Mouse (Mus musculus): Measurements from ENCODE around the gene Aknad1.

The Aknad1 gene

GRCm38 (mm10) chr3:108739045-108739708 is at the start of gene Aknad1:
Aknad1 (plus strand) TSS chr3:108739658.
- DNase-seq (ENCODE audit: low read depth): no peak

- no peak for DNase-seq (ENCODE audit: low read depth)
Observed at GRCm38 (mm10) chr3:108689979-108690378, 49.5 kb upstream of the Aknad1 start.

- no peak for DNase-seq (ENCODE audit: low read depth)
Observed at GRCm38 (mm10) chr3:108694321-108694720, 45.1 kb upstream of the Aknad1 start.

- no peak for DNase-seq (ENCODE audit: low read depth)
Observed at GRCm38 (mm10) chr3:108698662-108699061, 40.8 kb upstream of the Aknad1 start.

- DNase-seq (ENCODE audit: low read depth): no peak
Observed at GRCm38 (mm10) chr3:108699786-108700185, 39.7 kb upstream of the Aknad1 start.

- peak; percentile 56 for DNase-seq (ENCODE audit: low read depth)
Observed at GRCm38 (mm10) chr3:108701256-108701655, 38.2 kb upstream of the Aknad1 start.

- DNase-seq (ENCODE audit: low read depth): no peak
Observed at GRCm38 (mm10) chr3:108702789-108703188, 36.7 kb upstream of the Aknad1 start.

DNA sequence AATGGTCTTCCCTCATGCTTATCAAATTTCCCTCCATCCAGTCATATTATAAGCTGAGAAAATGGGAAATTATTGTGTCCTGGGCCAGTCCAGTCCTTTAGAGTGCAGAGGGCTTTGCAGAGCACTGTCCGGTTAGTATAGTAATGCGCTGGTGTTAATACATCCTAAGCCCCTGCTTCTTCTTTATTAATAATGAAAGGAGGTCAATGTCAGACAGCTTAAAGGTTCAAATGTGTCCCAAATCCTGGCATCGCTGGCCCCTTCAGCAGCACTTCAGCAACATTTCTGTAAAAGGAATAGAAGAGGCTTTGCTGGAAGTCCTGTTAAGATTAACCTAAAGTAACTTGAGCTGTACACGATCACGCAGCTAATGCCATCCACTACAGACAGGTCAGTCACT is 28.2 kb upstream of the Aknad1 start:
- DNase-seq (ENCODE audit: low read depth): no peak

DNA sequence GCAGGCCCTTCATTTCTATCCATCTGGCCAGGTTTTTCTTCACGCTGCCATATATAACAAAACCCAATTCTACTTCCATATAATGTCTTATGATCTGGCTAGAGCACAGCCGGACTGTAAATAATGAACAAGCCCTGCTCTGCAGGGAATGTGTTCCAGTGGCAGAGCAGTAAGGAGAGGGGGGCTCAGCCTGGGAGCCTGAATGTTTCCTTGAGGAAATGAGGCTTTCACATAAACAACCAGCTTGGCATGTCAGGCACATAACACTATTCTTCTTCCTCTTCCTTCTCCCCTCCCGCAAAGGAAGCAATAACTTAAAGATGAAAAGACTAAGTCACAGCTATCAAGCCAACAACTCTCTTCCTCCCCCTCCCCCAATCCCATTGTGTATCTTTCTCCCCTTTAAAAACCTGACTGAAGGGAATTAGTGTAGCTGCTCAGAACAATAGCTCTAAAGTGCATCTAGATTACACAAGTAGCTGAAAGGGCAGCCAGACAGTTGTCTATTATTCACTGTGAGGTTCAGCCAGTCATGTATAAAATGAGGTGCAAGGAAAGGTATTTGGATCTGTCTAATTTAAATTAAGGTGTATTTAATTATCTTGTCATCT is 26.3 kb upstream of the Aknad1 start:
- no peak for DNase-seq (ENCODE audit: low read depth)

- DNase-seq (ENCODE audit: low read depth): no peak
Observed at GRCm38 (mm10) chr3:108714837-108715236, 24.6 kb upstream of the Aknad1 start.

DNA sequence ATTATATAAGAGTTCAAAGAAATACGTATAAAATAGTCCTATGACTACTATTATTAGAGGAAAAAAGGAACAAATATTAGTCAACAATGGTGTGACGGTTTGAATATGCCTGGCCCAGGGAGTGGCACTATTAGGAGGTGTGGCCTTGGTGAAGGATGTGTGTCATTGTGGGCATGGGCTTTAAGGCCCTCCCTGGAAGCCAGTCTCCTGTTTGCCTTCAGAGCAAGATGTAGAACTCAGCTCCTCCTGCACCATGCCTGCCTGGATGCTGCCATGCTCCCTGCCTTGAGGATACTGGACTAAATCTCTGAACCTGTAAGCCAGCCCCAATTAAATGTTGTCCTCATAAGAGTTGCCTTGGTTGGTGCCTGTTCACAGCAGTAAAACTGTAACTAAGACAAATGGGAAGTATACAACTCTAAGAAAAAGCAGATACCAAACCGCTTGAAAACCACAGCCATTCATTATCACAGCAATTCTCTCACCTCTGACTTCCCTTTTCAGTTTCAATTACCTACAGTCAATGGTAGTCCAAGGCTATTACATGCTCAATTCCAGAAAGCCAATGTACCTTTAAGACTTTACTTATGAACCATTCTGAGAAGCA is 21.5 kb upstream of the Aknad1 start:
- DNase-seq (ENCODE audit: low read depth): peak; percentile 68

- DNase-seq (ENCODE audit: low read depth): no peak
Observed at GRCm38 (mm10) chr3:108719357-108719756, 20.1 kb upstream of the Aknad1 start.

DNA sequence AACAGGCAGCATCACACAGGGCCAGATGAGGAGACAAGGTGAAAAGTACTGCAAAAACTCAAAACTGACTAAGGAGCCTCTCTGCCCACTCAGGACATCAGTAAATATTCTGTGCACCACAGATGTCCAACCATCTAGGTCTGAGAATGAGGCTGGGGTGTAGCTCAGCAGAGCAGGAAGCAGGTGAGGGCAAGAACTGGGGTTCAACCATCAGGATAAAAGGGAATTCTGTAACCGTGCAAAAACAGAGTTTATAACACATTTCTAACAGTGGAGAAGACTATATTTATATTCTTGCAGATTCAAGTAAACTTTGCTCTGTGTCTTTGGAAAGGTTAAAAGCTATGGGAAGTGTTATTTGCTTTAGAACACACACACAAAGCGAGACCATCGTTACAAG is 19.7 kb upstream of the Aknad1 start:
- no peak for DNase-seq (ENCODE audit: low read depth)

GRCm38 (mm10) chr3:108721076-108721991 is 18.1 kb upstream of the Aknad1 start:
- peak; percentile 26 for DNase-seq (ENCODE audit: low read depth)

- DNase-seq (ENCODE audit: low read depth): peak; percentile 87
Observed at GRCm38 (mm10) chr3:108722036-108722872, 17.2 kb upstream of the Aknad1 start, which contains the start of gene Gpsm2. Gpsm2 (minus strand) TSS chr3:108722309.

- peak; percentile 24 for DNase-seq (ENCODE audit: low read depth)
Observed at GRCm38 (mm10) chr3:108726413-108726812, 13.0 kb upstream of the Aknad1 start.

DNA sequence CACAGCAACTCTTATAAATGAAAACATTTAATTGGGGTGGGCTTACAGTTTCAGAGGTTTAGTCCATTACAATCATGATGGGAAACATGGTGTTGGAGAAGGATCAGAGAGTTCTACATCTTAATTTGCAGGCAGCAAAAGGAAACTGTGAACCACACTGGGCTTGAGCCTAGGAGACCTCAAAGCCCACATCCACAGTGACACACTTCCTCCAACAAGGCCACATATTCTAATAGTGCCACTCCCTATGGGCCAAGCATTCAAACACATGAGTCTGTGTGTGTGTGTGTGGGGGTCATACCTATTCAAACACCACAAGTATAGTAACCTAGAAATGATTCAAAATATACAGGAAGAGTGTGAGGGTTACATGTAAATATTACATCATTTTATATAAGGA is 12.1 kb upstream of the Aknad1 start:
- peak; percentile 92 for DNase-seq (ENCODE audit: low read depth)

DNA sequence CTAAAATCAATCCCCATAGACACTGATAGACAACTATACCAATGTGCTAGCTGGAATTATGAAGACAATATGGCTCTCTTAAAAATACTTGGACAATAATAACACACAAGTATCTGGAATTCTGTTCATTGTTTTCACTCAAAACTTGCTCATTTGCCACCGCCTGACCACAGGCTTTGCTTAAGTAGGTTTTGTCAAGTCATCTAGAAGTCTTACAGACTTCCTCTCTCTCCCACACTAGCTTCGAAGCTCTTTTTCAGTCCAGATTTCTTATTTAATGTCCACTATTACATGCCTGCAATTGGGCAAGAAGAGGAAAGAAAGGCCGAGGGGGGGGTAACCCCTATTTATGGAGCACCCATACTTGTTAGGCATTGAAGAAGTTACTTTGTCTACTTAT is 11.7 kb upstream of the Aknad1 start:
- DNase-seq (ENCODE audit: low read depth): peak; percentile 90

- DNase-seq (ENCODE audit: low read depth): no peak
Observed at GRCm38 (mm10) chr3:108730316-108730715, 9.1 kb upstream of the Aknad1 start.

- no peak for DNase-seq (ENCODE audit: low read depth)
Observed at GRCm38 (mm10) chr3:108737761-108738160, 1.7 kb upstream of the Aknad1 start.

DNA sequence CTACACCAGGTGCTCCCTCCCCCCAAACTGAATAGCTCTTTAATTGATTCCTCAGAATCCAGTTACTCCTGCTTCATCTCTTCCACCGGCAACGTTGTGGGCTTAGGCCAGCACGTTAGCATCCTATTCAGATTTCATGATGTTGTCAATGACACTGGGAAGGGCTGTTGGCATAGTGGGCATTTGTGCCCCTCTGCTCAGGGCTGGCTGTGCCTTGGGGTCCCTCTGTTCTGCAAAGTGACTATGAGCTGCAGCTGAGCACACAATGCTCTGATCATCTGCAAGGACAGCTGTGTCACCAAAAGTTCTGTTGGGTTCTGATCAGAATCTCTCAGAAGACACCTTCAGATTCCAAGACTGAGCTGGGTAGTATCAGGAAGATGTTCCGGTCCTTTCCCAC is 4.6 kb downstream of the Aknad1 start:
- no peak for DNase-seq (ENCODE audit: low read depth)
